Mouse (Mus musculus): ENCODE data around the gene Ccdc194. TPM values are rescaled to one million over a fixed set of nuclear protein-coding genes. Genes with fewer than 3 reads are reported as not detected.

Gene Ccdc194
- total RNA-seq, 2 experiments from 2014 or later: not detected

GRCm38 (mm10) chr8:71513018-71513754 lies 12.3 kb downstream of the Ccdc194 start:
- DNase-seq (ENCODE audit: low spot score in 2 of 2): no peak

DNA sequence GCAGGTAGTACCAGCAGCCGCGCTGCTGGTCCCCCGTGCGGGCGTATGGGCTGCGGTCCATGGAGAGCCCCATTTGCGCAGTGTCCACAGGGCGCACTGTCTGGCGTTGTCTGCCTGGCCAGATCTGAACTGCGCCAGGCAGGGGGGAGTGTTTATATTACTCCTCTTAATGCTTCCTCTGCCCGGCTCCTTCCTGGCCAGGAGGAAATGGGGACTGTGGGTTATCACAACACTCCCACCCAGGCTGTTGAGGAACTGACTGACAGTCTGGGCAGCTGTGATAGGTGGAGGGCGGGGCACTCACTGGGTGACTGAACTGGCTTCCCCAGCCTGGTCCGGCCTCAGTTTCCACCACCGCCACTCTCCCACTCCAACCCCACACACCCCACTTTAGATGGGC lies 13.9 kb downstream of the Ccdc194 start, which contains the start of gene Plvap:
TSS of gene Plvap (minus strand) at position 109 of the 400 bp plus-strand sequence.
- DNase-seq (ENCODE audit: low spot score in 2 of 2): no peak

DNA sequence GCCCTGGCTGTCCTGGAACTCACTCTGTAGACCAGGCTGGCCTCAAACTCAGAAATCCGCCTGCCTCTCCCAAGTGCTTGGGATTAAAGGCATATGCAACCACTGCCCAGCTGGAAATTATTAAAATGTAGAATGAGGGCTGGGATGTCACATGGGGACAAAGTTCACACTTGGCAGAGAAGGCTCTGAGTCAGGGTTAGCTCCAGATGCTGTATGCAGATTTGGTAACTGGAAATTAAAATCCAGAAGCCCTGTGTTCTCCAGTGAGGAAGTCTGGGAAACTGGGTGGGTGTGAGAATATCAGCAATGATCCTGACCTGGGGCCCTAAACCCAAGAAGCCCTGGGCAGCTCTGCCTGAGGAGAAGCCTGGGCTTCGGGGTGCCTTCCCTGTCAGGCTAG lies 16.2 kb downstream of the Ccdc194 start:
- no peak for DNase-seq (ENCODE audit: low spot score in 2 of 2)

DNA sequence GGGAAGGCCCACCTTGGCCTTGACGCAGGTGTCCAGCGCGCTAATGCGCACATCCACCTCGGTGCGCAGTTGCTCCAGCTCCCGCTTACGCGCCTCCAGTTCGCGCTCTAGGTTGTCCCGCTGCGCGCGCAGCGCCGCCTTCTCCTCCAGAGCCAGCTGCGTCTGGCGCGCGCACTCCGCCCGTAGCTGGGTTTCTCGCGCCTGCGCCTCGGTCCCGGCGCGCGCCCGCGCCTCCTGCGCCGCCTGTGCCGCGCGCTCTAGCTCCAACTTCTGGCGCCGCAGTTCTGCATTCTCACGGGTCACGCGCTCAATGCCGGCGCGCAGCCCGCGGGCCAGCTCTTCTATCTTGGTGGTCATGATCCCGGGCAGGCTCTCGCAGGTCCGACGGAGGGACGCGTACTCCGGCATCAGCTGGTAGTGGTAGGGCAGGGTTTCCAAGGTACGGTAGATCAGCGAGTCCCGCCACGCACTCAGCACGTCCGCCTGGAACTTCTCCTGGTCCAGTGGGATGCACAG lies 17.9 kb downstream of the Ccdc194 start:
- DNase-seq (ENCODE audit: low spot score in 2 of 2): peak; percentile 63 to 83

DNA sequence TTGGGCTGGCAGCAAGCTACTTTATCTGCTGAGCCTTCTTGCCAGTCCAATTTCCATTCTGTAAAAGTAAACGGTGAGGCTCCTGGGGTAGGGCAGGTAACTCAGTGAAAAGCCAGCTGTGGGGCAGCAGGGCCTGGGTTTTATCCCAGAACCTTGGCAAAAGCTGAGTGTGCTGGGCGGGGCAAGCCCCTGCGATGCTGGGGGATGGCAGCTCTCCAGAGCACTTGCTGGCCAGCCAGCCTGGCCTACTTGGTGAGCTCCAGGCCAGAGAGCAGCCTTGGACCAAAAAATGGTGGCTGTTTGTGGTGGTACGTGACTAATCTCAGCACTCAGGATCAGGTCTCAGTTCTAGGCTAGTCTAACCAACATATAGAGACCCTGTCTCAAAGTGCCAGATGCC lies 19.5 kb downstream of the Ccdc194 start:
- no peak for DNase-seq (ENCODE audit: low spot score in 2 of 2)

- no peak for DNase-seq (ENCODE audit: low spot score in 2 of 2)
Measured at GRCm38 (mm10) chr8:71505326-71505725, 20.2 kb downstream of the Ccdc194 start.

DNA sequence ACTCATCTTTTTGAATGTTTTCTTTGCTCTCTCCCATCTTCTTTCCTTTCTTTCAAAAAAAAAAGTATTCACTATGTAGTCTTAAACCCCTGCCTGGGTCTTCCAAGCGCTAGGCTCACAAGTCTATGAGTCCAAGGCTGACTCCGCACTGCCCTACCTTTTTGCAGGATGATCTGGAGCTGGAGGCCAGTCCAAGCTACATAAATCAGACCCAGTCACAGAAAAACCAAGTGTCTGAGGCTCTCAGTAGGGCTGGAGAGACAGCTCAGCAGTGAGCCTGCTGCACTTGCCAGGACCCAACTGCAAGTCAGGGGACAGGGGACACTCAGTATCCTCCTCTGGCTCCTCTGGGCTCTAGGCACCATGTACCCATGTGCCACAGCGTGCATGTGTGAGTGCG lies 21.2 kb downstream of the Ccdc194 start:
- DNase-seq (ENCODE audit: low spot score in 2 of 2): no peak

DNA sequence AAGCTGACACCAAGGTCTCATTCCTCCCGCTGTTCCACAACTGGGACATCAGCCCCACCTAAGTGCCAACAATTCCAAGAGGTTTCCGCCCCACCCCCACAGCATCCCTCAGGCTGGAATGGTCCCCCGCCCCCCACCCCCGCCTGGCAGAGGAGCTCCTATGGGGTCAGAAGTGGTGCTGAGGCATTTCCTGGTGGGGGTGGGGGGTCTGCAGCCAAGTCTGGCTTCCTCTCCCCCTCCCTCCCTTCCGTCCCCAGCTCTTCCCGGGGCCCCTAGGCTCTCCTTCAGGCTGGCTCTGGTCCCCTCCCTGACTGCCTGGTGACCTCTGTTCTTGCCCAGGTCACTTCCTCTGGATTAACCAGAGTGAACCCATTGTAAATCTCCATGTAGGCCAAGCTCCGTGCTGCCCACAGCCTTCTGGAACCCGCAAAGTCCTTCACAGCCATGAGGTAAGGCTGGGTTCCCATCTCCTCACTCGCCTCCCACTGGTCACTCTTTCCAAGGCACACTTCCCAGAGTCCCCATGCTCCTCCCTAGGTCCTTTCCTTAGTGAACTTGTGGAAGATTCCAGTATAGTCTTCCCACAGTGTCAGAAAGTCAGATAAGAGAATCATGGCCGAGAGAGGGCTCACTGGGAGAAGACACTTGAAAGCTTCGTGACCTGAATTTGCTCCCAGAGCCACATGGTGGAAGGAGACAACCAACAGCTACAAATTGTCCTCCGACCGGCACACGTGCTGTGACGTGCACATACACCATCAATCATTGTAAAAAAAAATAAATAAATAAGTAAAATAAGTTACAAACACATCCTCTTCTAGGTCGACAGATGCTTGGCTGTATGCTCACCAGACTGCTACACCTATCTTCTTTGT lies 26.5 kb downstream of the Ccdc194 start:
- DNase-seq (ENCODE audit: low spot score in 2 of 2): no peak

DNA sequence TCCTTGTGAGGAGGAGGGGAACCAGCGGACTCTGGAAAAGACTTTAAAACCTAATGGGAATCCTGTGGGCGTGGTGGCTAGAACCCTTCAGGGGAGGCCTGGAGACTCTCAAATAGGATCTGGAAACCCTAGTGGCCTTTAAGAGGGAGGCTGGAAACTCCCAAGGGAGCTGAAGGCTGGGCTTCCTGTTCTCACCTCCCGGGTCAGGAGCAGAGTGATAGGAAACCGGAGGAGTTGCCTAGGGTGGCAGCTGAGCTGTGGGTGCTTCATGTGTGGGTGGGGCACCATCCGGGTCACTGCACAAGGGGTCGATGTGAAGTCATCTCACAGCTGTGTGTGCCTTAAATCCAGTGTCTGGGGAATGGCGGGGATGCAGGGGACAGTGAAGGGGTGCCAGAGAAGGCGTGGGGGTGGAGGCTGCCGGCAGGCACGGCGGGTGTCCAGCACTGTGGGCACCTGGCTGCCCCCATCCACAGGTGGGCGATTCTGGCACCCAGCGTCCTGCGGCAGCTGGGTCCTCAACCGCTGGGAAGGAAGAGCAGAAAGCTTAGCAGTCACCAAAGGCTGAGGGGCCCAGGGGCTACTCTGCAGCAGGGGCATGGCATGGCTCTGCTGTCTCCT lies 27.5 kb downstream of the Ccdc194 start:
- DNase-seq (ENCODE audit: low spot score in 2 of 2): no peak

GRCm38 (mm10) chr8:71497077-71497645 lies 28.4 kb downstream of the Ccdc194 start:
- no peak for DNase-seq (ENCODE audit: low spot score in 2 of 2)

GRCm38 (mm10) chr8:71496481-71496880 lies 29.0 kb downstream of the Ccdc194 start:
- DNase-seq (ENCODE audit: low spot score in 2 of 2): peak; percentile 57 to 66

GRCm38 (mm10) chr8:71495811-71496210 lies 29.7 kb downstream of the Ccdc194 start:
- no peak for DNase-seq (ENCODE audit: low spot score in 2 of 2)

- DNase-seq (ENCODE audit: low spot score in 2 of 2): peak; percentile 86 to 87
Measured at GRCm38 (mm10) chr8:71495039-71495438, 30.5 kb downstream of the Ccdc194 start.

- DNase-seq (ENCODE audit: low spot score in 2 of 2): peak; percentile 80 to 87
Measured at GRCm38 (mm10) chr8:71488454-71488853, 37.1 kb downstream of the Ccdc194 start.

GRCm38 (mm10) chr8:71487691-71488445 lies 37.6 kb downstream of the Ccdc194 start, which contains the start of gene Gtpbp3:
Gene Gtpbp3, plus strand, starts transcription at chr8:71488103.
- DNase-seq (ENCODE audit: low spot score in 2 of 2): peak; percentile 72 to 81

GRCm38 (mm10) chr8:71486136-71486529 lies 39.4 kb downstream of the Ccdc194 start:
- no peak for DNase-seq (ENCODE audit: low spot score in 2 of 2)

GRCm38 (mm10) chr8:71485142-71486135 lies 40.1 kb downstream of the Ccdc194 start, which contains the start of gene Ano8:
Gene Ano8, minus strand, starts transcription at chr8:71485963.
- peak; percentile 80 to 84 for DNase-seq (ENCODE audit: low spot score in 2 of 2)

GRCm38 (mm10) chr8:71484736-71485135 lies 40.8 kb downstream of the Ccdc194 start:
- no peak for DNase-seq (ENCODE audit: low spot score in 2 of 2)

- no peak for DNase-seq (ENCODE audit: low spot score in 2 of 2)
Measured at GRCm38 (mm10) chr8:71483932-71484331, 41.6 kb downstream of the Ccdc194 start.

All from layer of hippocampus, postnatal 10 days (tissue).